Mouse (Mus musculus): ENCODE results near the gene Slc25a29. TPM values are rescaled to one million over a fixed set of nuclear protein-coding genes. Genes with fewer than 3 reads are reported as not detected.

The Slc25a29 gene
- polyA plus RNA-seq, 1 experiment from 2014 or later: 3.4 TPM

- H3K9me3 ChIP-seq: no peaks in the 10 kb centered on the region
- peak overlapping the region; percentile 95 for H3K9ac ChIP-seq
- no peak for ATAC-seq (ENCODE audit: extremely low read depth, insufficient number of reproducible peaks, low FRiP score, low TSS enrichment)
- peak overlapping the region; percentile 99 for H3K27ac ChIP-seq (replicated peaks)
- H3K4me2 ChIP-seq: peak overlapping the region; percentile 89
- peaks cover 36% of the 10 kb centered on the region for H3K4me1 ChIP-seq
- under 1% methylated on average over 51 of the region's 71 CpGs for WGBS
- 0 out of 2 replicates have a peak, but pooled peaks cover 7% of the 10 kb centered on the region for H3K36me3 ChIP-seq
- H3K4me3 ChIP-seq: peak overlapping the region; percentile 96
- H3K27me3 ChIP-seq (replicated peaks): no peaks in the 10 kb centered on the region
Observed at GRCm38 (mm10) chr12:108793453-108793941, 42.2 kb downstream of the Slc25a29 start.

DNA sequence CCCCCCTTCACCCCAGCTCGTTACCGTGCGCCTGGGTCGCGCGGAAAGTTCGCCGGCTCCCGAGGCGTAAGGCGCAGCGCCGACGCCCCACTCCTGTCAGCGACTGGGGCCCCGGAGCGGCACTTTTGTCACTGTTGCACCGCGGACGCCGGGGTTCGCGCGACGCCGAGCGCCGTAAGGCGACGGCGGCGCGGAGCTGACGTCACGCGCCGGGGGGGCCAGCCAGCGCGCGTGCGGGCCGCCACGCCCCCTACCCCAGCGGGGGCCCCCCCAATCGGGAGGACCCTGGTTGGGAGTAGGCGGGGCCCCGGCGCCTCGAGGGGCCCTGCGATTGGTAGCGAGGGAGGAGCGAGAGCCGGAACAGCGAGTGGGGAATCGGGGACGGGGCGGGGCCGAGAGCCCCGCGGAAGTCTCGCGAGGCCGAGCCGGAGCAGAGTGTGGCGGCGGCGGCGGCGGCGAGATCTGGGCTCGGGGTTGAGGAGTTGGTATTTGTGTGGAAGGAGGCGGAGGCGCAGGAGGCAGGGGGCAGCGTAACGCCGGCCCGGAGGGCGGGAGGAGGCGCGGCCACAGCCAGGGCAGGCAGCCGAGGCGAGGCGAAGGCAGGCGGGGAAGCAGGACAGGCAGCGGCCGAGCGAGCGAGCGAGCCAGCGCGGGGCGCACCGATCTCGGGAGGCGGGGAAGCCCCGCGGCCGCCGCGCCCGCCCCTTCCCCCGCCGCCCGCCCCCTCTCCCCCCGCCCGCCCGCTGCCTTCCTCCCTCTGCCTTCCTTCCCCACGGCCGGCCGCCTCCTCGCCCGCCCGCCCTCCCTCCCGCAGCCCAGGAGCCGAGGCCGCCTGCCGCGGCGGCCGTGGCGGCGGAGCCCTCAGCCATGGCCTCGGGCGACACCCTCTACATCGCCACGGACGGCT is 42.9 kb downstream of the Slc25a29 start, which contains the start of gene Yy1:
Gene Yy1 (plus strand): TSS at position 428 of the 907 bp plus-strand sequence.
- Histone ChIP-seq H3K27me3 (replicated peaks) (no peaks in the 10 kb centered on the region), H3K4me3 (peak within 1 kb of the TSS; percentile 96), H3K27ac (replicated peaks) (peak within 1 kb of the TSS; percentile 99), H3K4me2 (peak within 1 kb of the TSS; percentile 89), H3K9ac (peak within 1 kb of the TSS; percentile 95), H3K9me3 (no peaks in the 10 kb centered on the region), H3K4me1 (peaks cover 34% of the 10 kb centered on the region), H3K36me3 (0 out of 2 replicates have a peak, but pooled peaks cover 7% of the 10 kb centered on the region)
- peak; percentile 88 for ATAC-seq (ENCODE audit: extremely low read depth, insufficient number of reproducible peaks, low FRiP score, low TSS enrichment)
- under 1% methylated on average over 89 of the region's 127 CpGs for WGBS

- Histone ChIP-seq H3K27me3 (replicated peaks) (no peaks in the 10 kb centered on the region), H3K4me3 (peak overlapping the region; percentile 96), H3K27ac (replicated peaks) (peak overlapping the region; percentile 99), H3K9me3 (no peaks in the 10 kb centered on the region), H3K4me2 (peak overlapping the region; percentile 77), H3K4me1 (peaks cover 38% of the 10 kb centered on the region), H3K9ac (peak overlapping the region; percentile 94), H3K36me3 (0 out of 2 replicates have a peak, but pooled peaks cover 7% of the 10 kb centered on the region)
- WGBS: under 1% methylated on average over 52 of the region's 52 CpGs
- ATAC-seq (ENCODE audit: extremely low read depth, insufficient number of reproducible peaks, low FRiP score, low TSS enrichment): no peak
Observed at GRCm38 (mm10) chr12:108792152-108792545, 43.5 kb downstream of the Slc25a29 start.

DNA sequence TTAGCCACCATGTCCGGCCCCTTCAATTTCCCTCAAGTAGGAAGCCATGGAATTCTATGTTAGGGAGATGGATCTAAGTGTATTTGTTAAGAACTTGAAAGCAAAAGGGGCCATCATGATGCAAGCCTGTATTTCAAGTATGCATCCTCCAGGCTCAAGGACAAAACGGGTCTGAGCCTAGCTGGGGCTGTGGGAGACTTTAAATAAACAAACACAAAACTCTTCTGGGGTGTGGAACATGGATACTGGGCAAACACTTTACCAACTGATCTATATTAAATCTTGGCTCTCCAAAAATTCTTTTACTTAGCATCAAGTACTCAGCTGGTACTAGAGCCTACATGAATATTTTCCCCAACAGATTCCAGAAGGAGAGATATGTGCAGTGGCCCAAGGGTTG is 48.4 kb downstream of the Slc25a29 start:
- peaks cover 15% of the 10 kb centered on the region for H3K36me3 ChIP-seq
- H3K27ac ChIP-seq (replicated peaks): no peak overlapping the region
- ATAC-seq (ENCODE audit: extremely low read depth, insufficient number of reproducible peaks, low FRiP score, low TSS enrichment): no peak
- peaks cover 20% of the 10 kb centered on the region for H3K4me1 ChIP-seq
- peaks cover 14% of the 10 kb centered on the region; the same call in 1 of the 2 replicates for H3K9me3 ChIP-seq
- no peak overlapping the region for H3K9ac ChIP-seq
- WGBS: 84% methylated on average over 2 of the region's 2 CpGs
- H3K27me3 ChIP-seq (replicated peaks): no peaks in the 10 kb centered on the region
- H3K4me3 ChIP-seq: no peak overlapping the region
- H3K4me2 ChIP-seq: no peak overlapping the region

DNA sequence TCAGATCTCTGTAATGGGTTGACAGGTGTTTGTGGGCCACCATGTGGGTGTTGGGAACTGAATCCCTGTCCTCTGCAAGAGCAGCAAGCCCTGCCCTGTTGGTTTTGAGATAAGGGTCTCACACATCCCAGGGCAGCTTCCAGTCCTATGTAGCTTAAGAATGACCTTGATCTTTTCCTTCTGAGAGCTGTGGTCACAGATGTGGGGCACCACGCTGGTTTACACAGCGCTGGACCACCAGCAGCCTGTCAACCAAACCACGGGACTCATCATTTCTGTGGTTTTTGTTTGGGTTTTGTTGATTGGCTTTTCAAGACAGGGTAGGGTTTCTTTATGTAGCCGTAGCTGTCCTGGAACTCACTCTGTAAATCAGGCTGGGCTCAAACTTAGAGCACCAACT is 50.5 kb downstream of the Slc25a29 start:
- Histone ChIP-seq H3K27me3 (replicated peaks) (no peaks in the 10 kb centered on the region), H3K36me3 (peaks cover 18% of the 10 kb centered on the region), H3K9ac (no peak overlapping the region), H3K4me2 (no peak overlapping the region), H3K9me3 (peaks cover 14% of the 10 kb centered on the region; the same call in 1 of the 2 replicates), H3K27ac (replicated peaks) (no peak overlapping the region), H3K4me1 (peaks cover 8% of the 10 kb centered on the region; the same call in 1 of the 2 replicates), H3K4me3 (no peak overlapping the region)
- WGBS: 85% methylated on average over 4 of the region's 4 CpGs
- ATAC-seq (ENCODE audit: extremely low read depth, insufficient number of reproducible peaks, low FRiP score, low TSS enrichment): no peak

DNA sequence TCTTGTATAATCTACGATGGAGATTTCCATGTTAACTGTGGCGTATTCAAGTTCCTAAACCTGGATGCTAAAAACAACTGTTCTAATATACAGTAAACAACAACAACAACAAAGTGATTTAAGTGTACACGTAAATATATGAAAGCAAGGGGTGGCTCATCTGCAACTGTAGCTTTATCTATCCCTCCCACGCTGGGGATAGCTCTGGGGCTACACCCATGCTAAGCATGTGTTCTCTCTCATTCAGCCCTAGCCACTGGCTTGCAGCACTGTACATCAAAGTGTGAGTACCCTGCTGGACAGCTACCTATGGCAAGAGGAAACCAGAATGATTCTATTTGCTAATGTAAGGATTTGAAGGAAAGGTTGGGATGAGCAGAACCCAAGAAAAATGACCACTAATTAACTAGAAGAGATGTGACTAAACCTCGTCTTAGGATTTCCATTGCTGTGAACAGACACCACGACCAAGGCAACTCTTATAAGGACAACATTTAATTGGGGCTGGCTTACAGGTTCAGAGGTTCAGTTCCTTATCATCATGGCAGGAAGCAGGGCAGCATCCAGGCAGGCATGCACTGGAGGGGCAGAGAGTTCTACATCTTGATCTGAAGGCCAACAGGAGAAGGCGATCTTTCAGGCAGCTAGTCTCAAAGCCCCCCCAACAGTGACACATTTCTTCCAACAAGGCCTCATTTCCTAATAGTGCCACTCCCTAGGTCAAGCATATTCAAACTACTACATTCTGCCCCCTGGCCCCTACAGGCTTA is 55.4 kb downstream of the Slc25a29 start:
- Histone ChIP-seq H3K4me2 (no peak overlapping the region), H3K27me3 (replicated peaks) (no peaks in the 10 kb centered on the region), H3K4me1 (no peaks in the 10 kb centered on the region), H3K27ac (replicated peaks) (no peak overlapping the region), H3K36me3 (peaks cover 52% of the 10 kb centered on the region), H3K4me3 (no peak overlapping the region), H3K9ac (no peak overlapping the region), H3K9me3 (peaks cover 24% of the 10 kb centered on the region)
- WGBS: 88% methylated on average over 7 of the region's 7 CpGs
- ATAC-seq (ENCODE audit: extremely low read depth, insufficient number of reproducible peaks, low FRiP score, low TSS enrichment): no peak

MicroRNA genes within 50 kb of the gene (microRNA counts, 519-probe panel; counts per million panel counts)
- microRNA mmu-miR-345-3p: 209 counts per million, percentile 61 among the panel's probes with 10 or more counts
- microRNA mmu-miR-345-5p: 1,756 counts per million, percentile 63 among the panel's probes with 10 or more counts

Small RNA genes within 50 kb of the gene (microRNA-seq; reads per million reads assigned to microRNA genes)
- gene Mir345: 80.3 reads per million, percentile 52 among the genes with 10 or more reads in this experiment

Other genes with a start within 250 kb of the Slc25a29 start
- 0.41 and 1.3 TPM in 2 replicates for gene Degs2, start 133.6 kb downstream of the Slc25a29 start, polyA plus RNA-seq (2015; fragmentation: Nextera tagmentation; extraction: Ambion mirVana)
- 9.8 and 11.7 TPM in 2 replicates for gene Yy1, start 42.9 kb downstream of the Slc25a29 start, polyA plus RNA-seq (2015; fragmentation: Nextera tagmentation; extraction: Ambion mirVana)
- gene Slc25a47, start 163 bp upstream of the Slc25a29 start, polyA plus RNA-seq (2015; fragmentation: Nextera tagmentation; extraction: Ambion mirVana): 5.8 and 5.9 TPM in 2 replicates
- 4.2 and 6.3 TPM in 2 replicates for gene Wdr25, start 57.7 kb upstream of the Slc25a29 start, polyA plus RNA-seq (2015; fragmentation: Nextera tagmentation; extraction: Ambion mirVana)
- gene Wars, start 58.3 kb upstream of the Slc25a29 start, polyA plus RNA-seq (2015; fragmentation: Nextera tagmentation; extraction: Ambion mirVana): 58.4 and 59.9 TPM in 2 replicates
- gene Begain, start 232.3 kb upstream of the Slc25a29 start, polyA plus RNA-seq (2015; fragmentation: Nextera tagmentation; extraction: Ambion mirVana): 1.7 and 2.0 TPM in 2 replicates